ENCODE assay signal across 19 mouse cellular contexts in the genomic region with DNA sequence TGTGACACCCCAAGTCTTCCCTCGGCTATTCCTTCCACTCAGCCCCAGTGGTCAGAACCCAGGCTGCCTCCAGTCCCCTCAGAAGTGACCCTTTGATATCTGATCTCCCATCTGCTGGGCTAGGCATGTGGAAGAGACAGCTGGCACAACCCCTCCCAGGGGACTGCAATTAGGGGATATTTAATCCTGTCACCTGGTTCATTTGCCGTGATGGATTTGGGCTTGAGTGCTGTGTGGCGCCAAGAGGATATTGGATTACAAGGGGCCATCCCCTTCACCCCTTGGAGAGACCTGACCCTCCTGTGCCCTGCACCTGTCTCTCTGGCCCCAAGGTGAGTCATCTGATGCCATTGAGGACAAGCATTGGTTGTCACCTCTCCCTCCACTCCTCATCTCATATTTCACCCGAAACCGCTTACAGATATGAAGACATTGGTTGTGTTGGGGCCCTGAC. TPM values are rescaled to one million over a fixed set of nuclear protein-coding genes. Genes with fewer than 3 reads are reported as not detected.
DNase-seq lines count a peak whose midpoint lies in the region; ATAC-seq lines count a peak whose summit lies in the region.
"Had no signal": no experiment of that assay in that cellular context is flagged by ENCODE, and none has a peak within 500 bp of the region (broad histone marks: within the 10 kb centered on the region; RNA-seq: fewer than 3 reads in every experiment).

A gene (plus strand): TSS at position 404 of the 454 bp plus-strand sequence.

- H3K9me3 ChIP-seq in forebrain, embryonic 14.5 days (replicated peaks; ENCODE audit: control insufficient read depth, low read length): no peaks in the 10 kb centered on the region
- no peaks in the 10 kb centered on the region for H3K9me3 ChIP-seq in forebrain, embryonic 13.5 days (replicated peaks)
- H3K9me3 ChIP-seq in midbrain, embryonic 14.5 days (ENCODE audit: control insufficient read depth, low read length): no peaks in the 10 kb centered on the region
- no peaks in the 10 kb centered on the region for H3K9me3 ChIP-seq in midbrain, embryonic 15.5 days
- H3K9me3 ChIP-seq in limb, embryonic 12.5 days: no peaks in the 10 kb centered on the region
- H3K9me3 ChIP-seq: lung, embryonic 15.5 days had no signal

- no peak for ATAC-seq in forebrain, embryonic 14.5 days
- ATAC-seq in forebrain, embryonic 13.5 days: no peak
- no peak for ATAC-seq in midbrain, embryonic 14.5 days (ENCODE audit: low FRiP score, low TSS enrichment)
- ATAC-seq in midbrain, embryonic 15.5 days (replicated peaks): no peak
- ATAC-seq in limb, embryonic 12.5 days (ENCODE audit: insufficient number of reproducible peaks, insufficient read depth, low FRiP score, low TSS enrichment, low read depth): peak; percentile 56; the same call in 1 of the 2 replicates

- H3K4me2 ChIP-seq in forebrain, embryonic 14.5 days (ENCODE audit: low read length): no peak within 1 kb of the TSS
- no peak within 1 kb of the TSS for H3K4me2 ChIP-seq in forebrain, embryonic 13.5 days
- no peak within 1 kb of the TSS for H3K4me2 ChIP-seq in midbrain, embryonic 14.5 days (ENCODE audit: low read length)
- no peak within 1 kb of the TSS for H3K4me2 ChIP-seq in midbrain, embryonic 15.5 days
- H3K4me2 ChIP-seq in limb, embryonic 12.5 days: no peak within 1 kb of the TSS
- H3K4me2 ChIP-seq: lung, embryonic 15.5 days had no signal

- DNase-seq in forebrain, embryonic 14.5 days (ENCODE audit: low spot score): peak; percentile 5
- peak; percentile 26 for DNase-seq in midbrain, embryonic 14.5 days
- DNase-seq in yolk sac, embryonic 10.5 days (ENCODE audit: low spot score): peak; percentile 9
- DNase-seq in adrenal gland, postnatal 14 days: no peak
- DNase-seq in adrenal gland, postnatal 4 days (ENCODE audit: low spot score in 2 of 2): no peak
- DNase-seq: cerebellum, adult 2 months; heart, adult 2 months; heart, postnatal 4 days; kidney, adult 2 months; right cerebral cortex, postnatal 25 days; thymus, adult 2 months had no signal

- no peak within 1 kb of the TSS for H3K9ac ChIP-seq in forebrain, embryonic 14.5 days (ENCODE audit: low read length)
- H3K9ac ChIP-seq in forebrain, embryonic 13.5 days: no peak within 1 kb of the TSS
- H3K9ac ChIP-seq in midbrain, embryonic 14.5 days (replicated peaks; ENCODE audit: low read length): no peak within 1 kb of the TSS
- H3K9ac ChIP-seq in midbrain, embryonic 15.5 days: no peak within 1 kb of the TSS
- no peak within 1 kb of the TSS for H3K9ac ChIP-seq in limb, embryonic 12.5 days (replicated peaks)
- H3K9ac ChIP-seq: lung, embryonic 15.5 days had no signal

- H3K4me1 ChIP-seq in forebrain, embryonic 14.5 days (ENCODE audit: control insufficient read depth, insufficient read depth, low read length): no peaks in the 10 kb centered on the region
- H3K4me1 ChIP-seq in forebrain, embryonic 13.5 days: 0 out of 2 replicates have a peak, but pooled peaks cover 3% of the 10 kb centered on the region
- no peaks in the 10 kb centered on the region for H3K4me1 ChIP-seq in midbrain, embryonic 14.5 days (ENCODE audit: control insufficient read depth, insufficient read depth, low read length)
- no peaks in the 10 kb centered on the region for H3K4me1 ChIP-seq in midbrain, embryonic 15.5 days
- no peaks in the 10 kb centered on the region; the same call in 1 of the 2 replicates for H3K4me1 ChIP-seq in limb, embryonic 12.5 days (replicated peaks)
- H3K4me1 ChIP-seq: lung, embryonic 15.5 days had no signal

- no peak within 1 kb of the TSS for H3K27ac ChIP-seq in forebrain, embryonic 14.5 days (ENCODE audit: low read depth, low read length)
- H3K27ac ChIP-seq in forebrain, embryonic 13.5 days: no peak within 1 kb of the TSS
- H3K27ac ChIP-seq in midbrain, embryonic 14.5 days (replicated peaks; ENCODE audit: low read depth, low read length): no peak within 1 kb of the TSS
- H3K27ac ChIP-seq in midbrain, embryonic 15.5 days: no peak within 1 kb of the TSS
- H3K27ac ChIP-seq in limb, embryonic 12.5 days: no peak within 1 kb of the TSS
- H3K27ac ChIP-seq: heart, adult 2 months; lung, embryonic 15.5 days had no signal

- H3K4me3 ChIP-seq in forebrain, embryonic 14.5 days (ENCODE audit: low read depth, low read length): no peak within 1 kb of the TSS
- no peak within 1 kb of the TSS for H3K4me3 ChIP-seq in forebrain, embryonic 13.5 days
- H3K4me3 ChIP-seq in midbrain, embryonic 14.5 days (replicated peaks; ENCODE audit: low read depth, low read length): no peak within 1 kb of the TSS
- no peak within 1 kb of the TSS for H3K4me3 ChIP-seq in midbrain, embryonic 15.5 days
- H3K4me3 ChIP-seq in limb, embryonic 12.5 days (replicated peaks): no peak within 1 kb of the TSS
- H3K4me3 ChIP-seq: heart, adult 2 months; lung, embryonic 15.5 days had no signal

- no peaks in the 10 kb centered on the region for H3K36me3 ChIP-seq in forebrain, embryonic 14.5 days (ENCODE audit: control insufficient read depth, insufficient read depth, low read length)
- no peaks in the 10 kb centered on the region for H3K36me3 ChIP-seq in forebrain, embryonic 13.5 days (ENCODE audit: poor library complexity, severe bottlenecking)
- no peaks in the 10 kb centered on the region for H3K36me3 ChIP-seq in midbrain, embryonic 14.5 days (ENCODE audit: control insufficient read depth, insufficient read depth, low read length)
- H3K36me3 ChIP-seq in midbrain, embryonic 15.5 days (replicated peaks): no peaks in the 10 kb centered on the region
- no peaks in the 10 kb centered on the region for H3K36me3 ChIP-seq in limb, embryonic 12.5 days
- H3K36me3 ChIP-seq: lung, embryonic 15.5 days had no signal

- WGBS in forebrain, embryonic 14.5 days: 53% methylated on average over 5 of the region's 5 CpGs
- WGBS in forebrain, embryonic 13.5 days: 44% methylated on average over 5 of the region's 5 CpGs
- 52% methylated on average over 5 of the region's 5 CpGs for WGBS in midbrain, embryonic 14.5 days
- WGBS in midbrain, embryonic 15.5 days: 51% methylated on average over 5 of the region's 5 CpGs
- 19% methylated on average over 5 of the region's 5 CpGs for WGBS in limb, embryonic 12.5 days

- no peaks in the 10 kb centered on the region for H3K27me3 ChIP-seq in forebrain, embryonic 14.5 days (replicated peaks; ENCODE audit: control insufficient read depth, insufficient read depth, low read length)
- H3K27me3 ChIP-seq in forebrain, embryonic 13.5 days: no peaks in the 10 kb centered on the region
- no peaks in the 10 kb centered on the region for H3K27me3 ChIP-seq in midbrain, embryonic 14.5 days (ENCODE audit: control insufficient read depth, insufficient read depth, low read length)
- no peaks in the 10 kb centered on the region for H3K27me3 ChIP-seq in midbrain, embryonic 15.5 days (replicated peaks)
- no peaks in the 10 kb centered on the region for H3K27me3 ChIP-seq in limb, embryonic 12.5 days
- H3K27me3 ChIP-seq: lung, embryonic 15.5 days had no signal

RNA-seq across cellular contexts. Expression of the gene that starts here (rescaled TPM):
- polyA plus RNA-seq in forebrain, embryonic 14.5 days (2014; fragmentation: Nextera tagmentation; extraction: Ambion mirVana): not detected in 2 replicates
- not detected in 2 replicates for polyA plus RNA-seq in forebrain, embryonic 13.5 days (2015; fragmentation: Nextera tagmentation; extraction: Ambion mirVana)
- not detected in 2 replicates for polyA plus RNA-seq in midbrain, embryonic 14.5 days (2014; fragmentation: Nextera tagmentation; extraction: Ambion mirVana)
- polyA plus RNA-seq in midbrain, embryonic 15.5 days (2015; fragmentation: Nextera tagmentation; extraction: Ambion mirVana): not detected in 2 replicates
- polyA plus RNA-seq in limb, embryonic 12.5 days (2016; fragmentation: Nextera tagmentation; extraction: Ambion mirVana): not detected in 2 replicates
- not detected in 2 replicates for total RNA-seq in adrenal gland, postnatal 14 days (2021)
- not detected for total RNA-seq in adrenal gland, postnatal 4 days (2021)
- total RNA-seq: heart, adult 2 months; heart, postnatal 4 days; layer of hippocampus, postnatal 14 days; liver, adult 2 months; megakaryocyte-erythroid progenitor cell, adult 5-6 weeks had no signal
- polyA plus RNA-seq: cerebellum, adult 2 months; frontal cortex, adult 2 months; heart, adult 2 months; kidney, adult 2 months; liver, adult 2 months; lung, embryonic 15.5 days had no signal

Comparison
In these comparisons a context has a peak if more than half of its experiments do, and no peak if none do; other contexts are left out.
1. Peak in DNase-seq in forebrain, embryonic 14.5 days; RNA of the gene not detected or under 1 TPM.
2. Peak in DNase-seq in midbrain, embryonic 14.5 days; RNA of the gene not detected or under 1 TPM.
3. Peak in ATAC-seq in limb, embryonic 12.5 days; RNA of the gene not detected or under 1 TPM.